Mouse (Mus musculus) bone marrow macrophage, adult 2 months (primary cell): ENCODE data around the gene Lrrc8c.

ENCODE experiments used
- CTCF ChIP-seq: IDR thresholded peaks from 2 replicates; pipeline ENCODE4 v1.5.1; 2012; ENCODE audit warnings: low read depth, mild to moderate bottlenecking, low read length, moderate library complexity
- POLR2A ChIP-seq: IDR thresholded peaks from 2 replicates; pipeline ENCODE4 v1.6.1; 2012; ENCODE audit warnings: mild to moderate bottlenecking, low read depth, low read length, borderline replicate concordance

GRCm38 (mm10) chr5:105605736-105606135, 86.5 kb downstream of the Lrrc8c start:
- TF ChIP-seq CTCF: no peak
- no peak for TF ChIP-seq POLR2A
